Mouse (Mus musculus) megakaryocyte, embryonic 14.5 days (primary cell): ENCODE data around the gene Gm21310.
"Not testable (repeated sequence)": the region's sequence is repeated elsewhere in the genome, so short reads cannot be mapped to it uniquely, and the experiment has no call there.

Experiments
- FLI1 ChIP-seq: IDR thresholded peaks from 2 replicates; pipeline ENCODE4 v1.6.1; 2012; ENCODE audit warnings: low read length, inconsistent platforms, mixed read lengths
- GATA1 ChIP-seq: IDR thresholded peaks from 3 replicates; pipeline ENCODE4 v1.6.1; 2012; ENCODE audit warnings: mixed read lengths, low read length, inconsistent platforms, borderline replicate concordance

GRCm38 (mm10) chrY:10147083-10147482, at the start of gene Gm21310:
- not testable (repeated sequence) for TF ChIP-seq GATA1, FLI1
